Mouse (Mus musculus): ENCODE data around the gene Bpifb6. TPM values are rescaled to one million over a fixed set of nuclear protein-coding genes. Genes with fewer than 3 reads are reported as not detected.

The Bpifb6 gene
- polyA plus RNA-seq, 1 experiment from 2014 or later = not detected

DNA sequence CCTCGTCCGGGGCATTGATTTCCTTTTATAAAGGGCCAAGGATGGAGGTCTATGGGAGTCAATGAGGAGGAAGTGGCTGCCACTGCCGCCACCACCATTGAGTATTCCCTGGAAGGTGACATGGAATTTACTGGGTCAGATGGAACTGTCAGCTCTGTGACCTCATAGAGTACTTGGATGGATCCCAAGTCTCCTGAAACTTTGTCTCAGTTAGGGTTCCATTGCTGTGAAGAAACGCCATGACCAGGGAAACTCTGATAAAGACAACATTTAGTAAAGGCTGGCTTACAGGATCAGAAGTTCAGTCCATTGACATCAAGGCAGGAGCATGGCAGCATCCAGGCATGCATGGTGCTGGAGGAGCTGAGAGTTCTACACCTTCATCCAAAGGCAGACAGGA, 29.2 kb upstream of the Bpifb6 start, which contains the start of gene Sun5:
Gene Sun5 (minus strand): TSS at position 101 of the 400 bp plus-strand sequence.
- no peak within 1 kb of the TSS for H3K27ac ChIP-seq (ENCODE audit: low read depth, low read length)
- no peak within 1 kb of the TSS for H3K4me3 ChIP-seq (ENCODE audit: low read depth, low read length)
- no peak within 1 kb of the TSS for H3K9ac ChIP-seq (ENCODE audit: low read depth, low read length)
- H3K9me3 ChIP-seq (ENCODE audit: control insufficient read depth) = no peaks in the 10 kb centered on the region
- WGBS = 92% methylated on average over 4 of the region's 4 CpGs
- no peak within 1 kb of the TSS for H3K4me2 ChIP-seq (replicated peaks; ENCODE audit: low read depth)
- no peak for TF ChIP-seq CTCF (IDR thresholded peaks at IDR 0.05; ENCODE audit: low read depth)
- no peaks in the 10 kb centered on the region for H3K4me1 ChIP-seq (replicated peaks; ENCODE audit: control insufficient read depth, insufficient read depth, low read length)
- no peaks in the 10 kb centered on the region for H3K36me3 ChIP-seq (ENCODE audit: control insufficient read depth, insufficient read depth)
- no peaks in the 10 kb centered on the region for H3K27me3 ChIP-seq (replicated peaks; ENCODE audit: control insufficient read depth, insufficient read depth, low read length)
- no peak for ATAC-seq

DNA sequence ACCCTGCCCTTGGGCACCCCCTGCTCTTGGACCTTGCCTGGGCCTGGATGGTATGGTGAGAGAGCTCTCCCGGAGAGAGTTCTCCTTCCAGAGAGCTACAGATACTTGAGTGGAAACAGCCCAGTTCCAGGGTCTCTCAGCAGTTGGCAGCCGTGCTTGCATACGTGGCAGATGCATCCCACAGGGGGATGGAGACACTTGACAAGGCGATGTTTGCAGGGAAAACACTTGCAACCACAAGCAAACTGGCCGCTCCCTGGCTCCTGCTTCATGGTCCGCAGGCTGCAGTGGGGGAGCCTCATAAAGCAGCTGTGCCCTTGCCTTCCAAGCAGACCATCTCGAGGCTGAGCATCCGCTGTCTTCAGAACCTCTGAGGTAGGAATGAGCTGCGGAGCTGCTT, 25.4 kb upstream of the Bpifb6 start, which contains the start of gene Bpifb2:
Gene Bpifb2 (plus strand): TSS at position 301 of the 400 bp plus-strand sequence.
- H3K4me1 ChIP-seq (replicated peaks; ENCODE audit: control insufficient read depth, insufficient read depth, low read length) = no peaks in the 10 kb centered on the region
- H3K9ac ChIP-seq (ENCODE audit: low read depth, low read length) = no peak within 1 kb of the TSS
- H3K27me3 ChIP-seq (replicated peaks; ENCODE audit: control insufficient read depth, insufficient read depth, low read length) = no peaks in the 10 kb centered on the region
- no peak for TF ChIP-seq CTCF (IDR thresholded peaks at IDR 0.05; ENCODE audit: low read depth)
- no peak within 1 kb of the TSS for H3K4me3 ChIP-seq (ENCODE audit: low read depth, low read length)
- no peak within 1 kb of the TSS for H3K4me2 ChIP-seq (replicated peaks; ENCODE audit: low read depth)
- H3K9me3 ChIP-seq (ENCODE audit: control insufficient read depth) = no peaks in the 10 kb centered on the region
- H3K27ac ChIP-seq (ENCODE audit: low read depth, low read length) = no peak within 1 kb of the TSS
- 56% methylated on average over 9 of the region's 9 CpGs for WGBS
- ATAC-seq = no peak
- no peaks in the 10 kb centered on the region for H3K36me3 ChIP-seq (ENCODE audit: control insufficient read depth, insufficient read depth)

DNA sequence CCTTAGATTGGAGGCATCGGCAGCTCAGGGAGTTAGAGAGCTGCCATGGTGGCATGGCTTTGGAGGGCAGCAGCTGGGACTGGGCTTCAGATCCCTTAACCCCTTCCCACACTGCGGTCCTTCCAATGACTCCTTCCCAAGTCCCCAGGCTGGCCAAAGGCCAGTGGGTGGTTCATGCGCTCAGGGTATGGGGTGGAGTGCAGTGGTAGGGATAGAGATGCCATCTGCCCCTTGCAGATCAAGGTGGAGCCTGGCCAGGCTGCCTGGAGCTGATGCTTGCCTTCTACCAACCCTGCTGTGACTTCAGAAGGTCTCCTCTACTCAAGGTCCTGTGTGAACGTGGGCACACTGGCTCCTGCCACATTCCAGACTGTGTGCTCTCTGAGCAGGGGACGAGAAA, 1.1 kb upstream of the Bpifb6 start:
- Histone ChIP-seq H3K36me3 (ENCODE audit: control insufficient read depth, insufficient read depth) (no peaks in the 10 kb centered on the region), H3K27ac (ENCODE audit: low read depth, low read length) (no peak overlapping the region), H3K4me3 (ENCODE audit: low read depth, low read length) (no peak overlapping the region), H3K4me1 (replicated peaks; ENCODE audit: control insufficient read depth, insufficient read depth, low read length) (no peaks in the 10 kb centered on the region), H3K27me3 (replicated peaks; ENCODE audit: control insufficient read depth, insufficient read depth, low read length) (no peaks in the 10 kb centered on the region), H3K9ac (ENCODE audit: low read depth, low read length) (no peak overlapping the region), H3K9me3 (ENCODE audit: control insufficient read depth) (no peaks in the 10 kb centered on the region), H3K4me2 (replicated peaks; ENCODE audit: low read depth) (no peak overlapping the region)
- ATAC-seq = no peak
- 86% methylated on average over 5 of the region's 5 CpGs for WGBS
- no peak for TF ChIP-seq CTCF (IDR thresholded peaks at IDR 0.05; ENCODE audit: low read depth)

DNA sequence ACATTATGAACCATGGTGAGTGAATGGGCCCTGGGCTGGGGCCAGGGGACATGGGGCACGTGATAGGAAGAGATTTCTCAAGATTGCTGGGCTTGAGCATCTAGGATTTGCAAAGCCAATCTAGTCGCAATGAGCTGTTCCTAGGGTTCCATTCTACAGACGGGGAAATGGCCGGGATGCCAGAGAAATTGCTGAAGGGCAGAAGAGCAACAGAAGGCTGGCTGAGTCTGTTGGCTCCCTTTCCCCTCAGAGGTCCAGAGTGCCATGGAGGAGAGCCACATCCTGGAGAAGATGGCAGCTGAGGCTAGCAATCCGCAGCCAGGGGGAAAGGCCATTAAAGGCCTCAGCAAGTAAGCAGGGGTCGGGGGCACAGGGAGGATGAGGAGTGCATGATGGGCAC, 2.5 kb downstream of the Bpifb6 start:
- H3K9ac ChIP-seq (ENCODE audit: low read depth, low read length) = no peak overlapping the region
- WGBS = 81% methylated on average over 6 of the region's 6 CpGs
- no peak for ATAC-seq

DNA sequence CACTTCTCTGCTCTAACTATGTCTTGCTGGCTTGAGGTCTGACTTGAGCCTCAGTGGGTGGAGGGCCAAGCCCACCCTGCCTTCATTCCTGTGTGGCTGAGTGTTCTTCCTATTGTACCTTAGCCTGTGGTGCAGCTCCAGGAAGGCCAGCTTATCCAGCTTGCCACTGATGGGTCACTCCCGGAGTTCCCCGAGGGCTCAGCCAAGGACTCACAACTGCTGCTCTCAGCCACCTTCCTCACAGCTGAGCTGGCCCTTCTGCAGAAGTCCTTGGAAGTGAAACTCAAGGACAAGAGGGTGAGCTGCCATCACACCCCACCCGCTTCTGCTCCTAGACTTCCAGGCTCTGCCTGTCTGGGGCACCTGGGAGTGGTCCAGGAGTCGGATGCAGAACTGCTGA, 6.4 kb downstream of the Bpifb6 start:
- H3K4me2 ChIP-seq (replicated peaks; ENCODE audit: low read depth) = no peak overlapping the region
- no peak overlapping the region for H3K4me3 ChIP-seq (ENCODE audit: low read depth, low read length)
- H3K27me3 ChIP-seq (replicated peaks; ENCODE audit: control insufficient read depth, insufficient read depth, low read length) = no peaks in the 10 kb centered on the region
- H3K27ac ChIP-seq (ENCODE audit: low read depth, low read length) = no peak overlapping the region
- H3K9ac ChIP-seq (ENCODE audit: low read depth, low read length) = no peak overlapping the region
- no peaks in the 10 kb centered on the region for H3K36me3 ChIP-seq (ENCODE audit: control insufficient read depth, insufficient read depth)
- ATAC-seq = no peak
- no peaks in the 10 kb centered on the region for H3K9me3 ChIP-seq (ENCODE audit: control insufficient read depth)
- no peak for TF ChIP-seq CTCF (IDR thresholded peaks at IDR 0.05; ENCODE audit: low read depth)
- 80% methylated on average over 4 of the region's 4 CpGs for WGBS
- H3K4me1 ChIP-seq (replicated peaks; ENCODE audit: control insufficient read depth, insufficient read depth, low read length) = no peaks in the 10 kb centered on the region

More for the DNA sequence above, 2.5 kb downstream of the Bpifb6 start:
- Histone ChIP-seq H3K36me3 (ENCODE audit: control insufficient read depth, insufficient read depth) (no peaks in the 10 kb centered on the region), H3K4me2 (replicated peaks; ENCODE audit: low read depth) (no peak overlapping the region), H3K4me3 (ENCODE audit: low read depth, low read length) (no peak overlapping the region), H3K27ac (ENCODE audit: low read depth, low read length) (no peak overlapping the region), H3K27me3 (replicated peaks; ENCODE audit: control insufficient read depth, insufficient read depth, low read length) (no peaks in the 10 kb centered on the region), H3K4me1 (replicated peaks; ENCODE audit: control insufficient read depth, insufficient read depth, low read length) (no peaks in the 10 kb centered on the region), H3K9me3 (ENCODE audit: control insufficient read depth) (no peaks in the 10 kb centered on the region)
- no peak for TF ChIP-seq CTCF (IDR thresholded peaks at IDR 0.05; ENCODE audit: low read depth)

DNA sequence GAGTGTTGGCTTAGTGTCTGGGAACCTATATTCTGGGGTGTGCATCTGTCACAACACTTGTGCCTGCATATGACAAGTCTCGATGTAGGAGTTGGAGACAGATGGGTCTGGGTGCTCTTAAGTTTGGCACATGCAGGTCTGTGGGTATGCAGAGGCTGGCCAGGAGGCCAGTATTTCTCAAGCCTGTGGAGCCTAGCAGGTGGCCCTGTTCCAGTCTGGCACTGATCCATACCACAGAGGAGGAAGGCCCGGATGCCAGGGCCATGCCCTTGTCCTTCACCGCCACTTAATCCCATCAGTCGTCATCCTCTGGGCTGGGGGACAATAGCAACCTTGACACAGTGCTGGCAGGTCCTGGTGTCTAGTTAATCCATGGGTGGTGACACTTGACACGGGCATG, 14.0 kb downstream of the Bpifb6 start:
- H3K27ac ChIP-seq (ENCODE audit: low read depth, low read length) = no peak overlapping the region
- no peak for ATAC-seq
- H3K27me3 ChIP-seq (replicated peaks; ENCODE audit: control insufficient read depth, insufficient read depth, low read length) = no peaks in the 10 kb centered on the region
- no peaks in the 10 kb centered on the region for H3K4me1 ChIP-seq (replicated peaks; ENCODE audit: control insufficient read depth, insufficient read depth, low read length)
- H3K4me2 ChIP-seq (replicated peaks; ENCODE audit: low read depth) = no peak overlapping the region
- 72% methylated on average over 5 of the region's 5 CpGs for WGBS
- no peaks in the 10 kb centered on the region for H3K9me3 ChIP-seq (ENCODE audit: control insufficient read depth)
- no peak overlapping the region for H3K9ac ChIP-seq (ENCODE audit: low read depth, low read length)
- H3K36me3 ChIP-seq (ENCODE audit: control insufficient read depth, insufficient read depth) = no peaks in the 10 kb centered on the region
- no peak for TF ChIP-seq CTCF (IDR thresholded peaks at IDR 0.05; ENCODE audit: low read depth)
- H3K4me3 ChIP-seq (ENCODE audit: low read depth, low read length) = no peak overlapping the region

DNA sequence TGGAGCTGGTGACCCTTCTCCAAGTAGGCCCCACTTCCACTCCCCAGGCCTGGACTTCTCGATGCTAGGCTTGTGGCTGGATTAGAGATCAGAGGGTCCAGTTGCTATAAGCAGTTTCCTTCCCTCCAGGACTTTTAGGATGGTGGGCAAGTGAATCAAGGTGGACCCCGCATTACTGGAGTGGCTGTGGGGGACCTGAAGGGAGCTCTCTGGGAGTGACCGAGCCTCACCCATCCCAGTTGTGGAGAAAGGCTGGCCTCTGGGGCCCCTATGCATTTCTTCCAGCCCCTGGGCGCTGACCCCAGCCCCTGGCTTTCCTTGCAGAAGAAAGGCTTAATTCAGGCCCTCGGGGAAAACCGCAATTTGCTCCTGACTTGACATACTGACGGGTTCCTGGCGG, 17.7 kb downstream of the Bpifb6 start, which contains the start of gene Bpifb3:
Gene Bpifb3 (plus strand): TSS at position 301 of the 400 bp plus-strand sequence.
- Histone ChIP-seq H3K4me1 (replicated peaks; ENCODE audit: control insufficient read depth, insufficient read depth, low read length) (no peaks in the 10 kb centered on the region), H3K9ac (ENCODE audit: low read depth, low read length) (no peak within 1 kb of the TSS), H3K4me2 (replicated peaks; ENCODE audit: low read depth) (no peak within 1 kb of the TSS), H3K27ac (ENCODE audit: low read depth, low read length) (no peak within 1 kb of the TSS), H3K4me3 (ENCODE audit: low read depth, low read length) (no peak within 1 kb of the TSS), H3K27me3 (replicated peaks; ENCODE audit: control insufficient read depth, insufficient read depth, low read length) (no peaks in the 10 kb centered on the region), H3K9me3 (ENCODE audit: control insufficient read depth) (no peaks in the 10 kb centered on the region), H3K36me3 (ENCODE audit: control insufficient read depth, insufficient read depth) (no peaks in the 10 kb centered on the region)
- no peak for TF ChIP-seq CTCF (IDR thresholded peaks at IDR 0.05; ENCODE audit: low read depth)
- no peak for ATAC-seq
- WGBS = 76% methylated on average over 8 of the region's 8 CpGs
